Mouse (Mus musculus): ENCODE measurements around the gene Thrb.

The Thrb gene

GRCm38 (mm10) chr14:17781921-17782320 lies 121.9 kb downstream of the Thrb start:
- peak; percentile 44 for DNase-seq (ENCODE audit: extremely low spot score, low read depth, low spot score)

DNA sequence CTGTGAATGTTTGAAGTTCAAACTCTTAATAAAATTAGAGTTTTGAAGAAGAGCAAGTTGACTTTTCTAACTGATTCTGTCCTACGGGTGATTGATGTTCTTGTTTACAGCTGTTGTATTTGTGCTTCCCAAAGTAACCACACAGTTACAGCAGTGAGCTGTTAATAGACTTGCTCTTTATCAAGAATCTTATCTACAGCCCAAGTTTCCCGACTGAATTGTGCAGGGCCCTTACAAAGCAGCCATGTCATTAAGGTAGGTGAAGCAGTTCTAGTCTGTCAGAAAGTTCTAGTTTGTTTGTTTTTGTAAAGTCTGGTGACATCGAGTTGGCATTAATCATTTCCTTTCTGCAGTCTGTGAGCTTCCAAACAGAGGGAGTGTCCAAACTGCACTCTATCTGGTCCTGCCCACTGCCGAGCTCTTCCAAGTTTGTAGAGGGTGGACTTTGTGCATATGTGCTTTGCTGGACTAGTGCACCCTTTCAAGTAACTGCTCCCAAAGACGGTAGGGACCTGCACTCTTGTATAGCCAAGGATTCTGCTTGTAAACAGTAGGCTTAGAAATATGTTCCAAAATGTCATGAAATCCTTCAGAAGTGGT lies 124.2 kb downstream of the Thrb start:
- DNase-seq (ENCODE audit: extremely low spot score, low read depth, low spot score) = no peak

DNA sequence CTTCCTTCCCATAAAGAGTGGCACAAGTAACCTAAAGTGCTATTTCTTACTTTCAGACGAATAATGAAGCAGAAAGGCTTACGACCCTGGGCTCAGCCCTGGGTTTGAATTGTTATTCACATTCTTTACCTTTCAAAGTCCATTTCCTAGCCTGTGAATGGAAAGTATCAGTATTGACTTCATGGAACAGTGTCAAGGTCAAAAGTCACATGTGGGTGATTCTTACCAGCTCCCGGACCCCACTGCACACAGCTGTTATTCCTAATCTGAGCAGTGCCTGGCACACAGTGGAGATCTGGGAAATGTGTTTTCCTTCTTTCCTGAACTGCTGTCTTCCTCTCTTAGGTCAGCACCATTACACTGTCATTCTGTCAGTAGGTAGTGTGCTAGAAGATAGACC lies 125.3 kb downstream of the Thrb start:
- DNase-seq (ENCODE audit: extremely low spot score, low read depth, low spot score) = peak; percentile 16

- DNase-seq (ENCODE audit: extremely low spot score, low read depth, low spot score) = no peak
These were observed 126.2 kb downstream of the Thrb start for GRCm38 (mm10) chr14:17786249-17786648.

DNA sequence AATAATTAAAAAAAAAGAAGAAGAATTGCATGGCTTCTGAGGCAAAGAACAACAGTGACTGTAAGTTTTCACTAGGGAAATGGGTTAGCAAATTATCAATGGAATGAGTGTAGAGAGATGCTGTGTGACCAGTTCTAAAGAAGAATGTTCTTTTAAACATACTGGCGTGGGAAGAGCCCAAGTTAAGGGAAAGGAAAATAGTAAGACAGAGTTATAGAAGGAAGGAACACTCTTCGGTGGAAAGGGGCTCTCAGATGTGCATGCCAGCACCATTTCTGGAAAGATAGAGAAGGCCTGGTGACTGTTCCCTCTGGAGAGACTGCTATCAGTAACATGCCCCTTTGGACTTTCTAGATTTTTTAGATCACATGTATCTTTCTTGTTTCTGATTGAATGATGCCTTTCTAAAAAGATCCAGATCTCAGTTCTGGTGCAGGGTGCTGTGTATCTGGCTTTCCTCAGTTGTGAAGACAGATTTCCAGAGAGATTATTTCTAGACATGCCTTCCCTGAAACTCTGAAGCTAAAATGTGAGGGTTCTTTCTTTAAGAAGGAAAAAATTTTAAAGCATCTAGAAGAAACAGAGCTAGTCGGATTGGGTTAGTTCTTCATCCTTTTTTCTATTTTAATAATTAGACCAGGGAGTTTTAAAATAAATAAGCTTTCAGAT lies 144.0 kb downstream of the Thrb start:
- DNase-seq (ENCODE audit: extremely low spot score, low read depth, low spot score) = no peak

DNA sequence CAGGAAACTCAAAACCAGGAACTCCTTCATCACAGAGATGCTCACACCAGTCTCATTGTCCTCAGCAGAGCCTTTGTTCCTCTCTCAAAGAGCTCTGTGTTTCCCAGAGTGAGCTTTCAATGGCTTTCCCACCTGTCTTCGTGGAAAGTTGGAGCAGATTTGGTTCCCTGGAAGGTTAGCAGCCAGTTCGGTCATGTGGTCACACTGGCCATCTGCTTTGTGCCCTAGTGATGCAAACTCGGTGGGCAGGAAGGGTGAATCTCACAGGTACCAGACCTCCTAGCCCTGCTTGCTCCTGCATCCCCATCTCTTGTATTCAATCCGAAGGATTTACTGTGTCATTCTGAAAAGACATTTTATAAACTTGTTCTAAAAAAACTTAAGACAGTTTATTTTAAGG lies 151.0 kb downstream of the Thrb start:
- no peak for DNase-seq (ENCODE audit: extremely low spot score, low read depth, low spot score)

DNA sequence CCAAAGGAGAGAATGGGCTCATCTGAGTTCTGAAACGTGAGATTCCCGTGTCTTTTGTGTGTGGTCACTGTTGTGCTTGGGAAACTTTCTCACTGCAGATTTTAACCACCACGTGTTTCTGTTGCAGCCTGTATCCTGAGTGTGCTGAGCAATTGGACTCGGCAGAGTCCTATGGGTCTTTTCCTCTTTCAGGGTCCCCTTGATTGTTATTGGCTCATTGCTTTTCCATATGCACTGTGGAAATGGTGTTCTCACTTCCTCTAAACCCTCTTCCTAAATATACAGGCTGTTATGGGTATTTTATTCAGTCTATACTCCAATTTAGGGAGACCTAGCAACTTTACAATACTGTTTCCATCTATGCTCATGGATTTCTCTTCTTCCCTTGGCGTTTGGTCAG lies 152.4 kb downstream of the Thrb start:
- DNase-seq (ENCODE audit: extremely low spot score, low read depth, low spot score) = no peak

DNA sequence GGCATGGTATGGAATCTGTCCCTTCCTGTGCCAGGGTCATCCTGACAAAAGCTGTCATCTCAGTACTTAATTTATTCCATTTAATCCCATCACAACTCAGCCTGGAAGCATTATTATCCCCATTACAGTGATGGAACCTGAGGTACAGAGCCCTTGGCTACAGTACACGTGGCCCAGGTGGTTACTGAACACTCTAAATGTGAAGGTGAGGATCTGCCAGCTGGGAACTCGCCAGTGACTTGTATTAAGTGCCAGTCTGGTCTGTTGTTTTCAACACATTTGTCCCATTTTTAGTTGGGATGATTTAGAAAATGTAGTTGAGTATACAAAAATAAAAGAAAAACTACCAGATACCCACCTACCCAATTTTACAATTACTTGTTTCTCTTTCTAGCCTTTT lies 155.0 kb downstream of the Thrb start:
- DNase-seq (ENCODE audit: extremely low spot score, low read depth, low spot score) = no peak

- DNase-seq (ENCODE audit: extremely low spot score, low read depth, low spot score) = no peak
These were observed 158.0 kb downstream of the Thrb start for GRCm38 (mm10) chr14:17818086-17818485.

DNA sequence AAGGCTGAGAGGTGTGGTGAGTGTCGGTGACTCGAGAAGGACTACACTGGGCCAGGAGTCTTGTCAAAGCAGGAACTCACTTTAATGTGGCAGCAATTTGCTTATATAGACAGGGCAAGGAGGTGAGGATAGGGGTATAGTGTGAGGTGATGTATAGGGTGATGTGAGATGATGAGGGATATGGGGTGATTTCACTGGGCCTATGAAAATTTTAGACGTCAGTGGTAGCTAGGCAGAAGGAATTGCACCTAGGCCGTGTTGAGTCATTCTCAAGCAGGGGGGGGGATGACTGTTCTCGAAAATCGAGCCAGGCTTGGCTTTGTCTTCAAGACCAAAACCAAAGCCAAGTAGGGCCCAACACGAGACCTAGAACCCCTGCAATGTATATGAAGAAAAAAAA lies 162.7 kb downstream of the Thrb start:
- DNase-seq (ENCODE audit: extremely low spot score, low read depth, low spot score) = no peak

DNA sequence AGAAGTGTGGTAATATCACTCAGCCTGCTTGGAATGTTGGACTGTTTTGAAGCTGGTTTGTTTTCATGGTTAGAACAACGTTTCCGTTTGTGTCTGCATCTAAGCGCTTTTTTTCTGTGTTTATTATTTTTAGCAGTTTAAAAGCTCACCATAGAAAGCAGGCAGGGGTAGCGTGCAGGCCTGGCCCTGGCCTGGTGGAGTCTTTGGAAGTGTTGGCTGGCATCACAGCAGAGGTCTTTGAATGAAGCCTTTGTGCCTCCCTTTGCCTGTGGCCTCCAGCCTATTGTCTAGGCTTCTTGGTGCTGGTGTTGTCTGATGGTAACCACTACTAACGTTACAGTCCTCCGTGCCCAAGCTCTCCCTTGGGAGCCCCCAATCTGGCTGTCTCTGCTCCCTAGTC lies 167.3 kb downstream of the Thrb start:
- no peak for DNase-seq (ENCODE audit: extremely low spot score, low read depth, low spot score)

DNA sequence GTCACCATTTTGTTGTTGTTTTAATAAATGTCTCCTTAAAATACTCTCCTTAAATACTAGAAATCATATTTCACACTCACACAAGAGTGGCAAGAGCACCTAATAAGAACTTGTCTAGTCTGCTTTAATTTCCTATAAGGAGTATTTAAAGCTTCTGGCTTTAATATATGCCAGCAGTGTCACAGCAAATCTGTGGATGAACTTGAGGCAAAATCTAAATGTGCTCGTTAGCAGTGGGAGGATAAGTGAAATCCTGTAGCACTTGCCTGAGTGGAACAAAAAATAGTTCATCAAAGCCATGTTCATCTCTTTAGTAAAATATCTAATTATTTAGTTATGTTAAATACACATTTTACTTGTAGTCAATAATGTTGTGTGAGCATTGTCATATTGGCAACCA lies 175.7 kb downstream of the Thrb start:
- no peak for DNase-seq (ENCODE audit: extremely low spot score, low read depth, low spot score)

GRCm38 (mm10) chr14:17836766-17837165 lies 176.7 kb downstream of the Thrb start:
- DNase-seq (ENCODE audit: extremely low spot score, low read depth, low spot score) = no peak

- no peak for DNase-seq (ENCODE audit: extremely low spot score, low read depth, low spot score)
These were observed 185.1 kb downstream of the Thrb start for GRCm38 (mm10) chr14:17845003-17845697.

GRCm38 (mm10) chr14:17845871-17846270 lies 185.8 kb downstream of the Thrb start:
- no peak for DNase-seq (ENCODE audit: extremely low spot score, low read depth, low spot score)

DNA sequence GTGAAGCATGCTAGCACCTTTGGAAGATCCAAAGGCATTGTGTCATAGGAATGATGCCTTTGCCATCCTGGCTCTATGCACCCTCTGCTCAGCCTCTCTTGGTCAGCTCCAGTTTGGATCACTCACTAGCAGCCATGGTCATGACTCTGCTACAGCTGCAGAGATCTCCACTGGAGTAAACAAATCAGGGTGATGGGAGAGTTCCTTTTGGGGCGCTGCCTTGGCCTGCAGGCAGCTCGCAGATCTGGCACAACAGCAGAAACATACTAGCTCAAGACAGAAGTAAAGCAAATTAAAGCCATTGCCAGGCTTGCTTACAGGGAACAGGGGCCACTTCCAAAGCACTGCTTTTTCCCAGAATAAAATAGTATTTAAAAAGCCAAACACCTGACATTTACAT lies 186.6 kb downstream of the Thrb start:
- DNase-seq (ENCODE audit: extremely low spot score, low read depth, low spot score) = no peak

- DNase-seq (ENCODE audit: extremely low spot score, low read depth, low spot score) = no peak
These were observed 187.2 kb downstream of the Thrb start for GRCm38 (mm10) chr14:17847211-17847610.

DNA sequence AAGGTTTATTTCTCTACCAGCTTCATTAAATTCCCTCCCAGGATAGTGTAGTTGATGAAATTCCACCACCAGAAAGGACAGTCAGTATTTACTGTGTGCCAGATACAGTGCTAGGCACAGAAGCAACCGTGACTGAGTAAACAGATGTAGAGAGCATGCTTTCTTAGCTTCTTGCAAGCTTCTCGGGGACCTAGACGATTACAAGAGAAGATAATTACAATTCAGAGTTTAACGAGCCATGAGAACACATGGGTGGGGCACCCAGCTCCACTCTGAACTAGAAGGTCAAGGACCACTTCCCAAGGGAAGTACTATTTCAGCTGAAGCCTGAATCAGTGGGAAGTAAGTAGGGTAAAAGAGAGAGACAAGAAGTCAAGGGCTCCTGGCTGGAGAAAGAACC lies 190.3 kb downstream of the Thrb start:
- DNase-seq (ENCODE audit: extremely low spot score, low read depth, low spot score) = no peak

DNA sequence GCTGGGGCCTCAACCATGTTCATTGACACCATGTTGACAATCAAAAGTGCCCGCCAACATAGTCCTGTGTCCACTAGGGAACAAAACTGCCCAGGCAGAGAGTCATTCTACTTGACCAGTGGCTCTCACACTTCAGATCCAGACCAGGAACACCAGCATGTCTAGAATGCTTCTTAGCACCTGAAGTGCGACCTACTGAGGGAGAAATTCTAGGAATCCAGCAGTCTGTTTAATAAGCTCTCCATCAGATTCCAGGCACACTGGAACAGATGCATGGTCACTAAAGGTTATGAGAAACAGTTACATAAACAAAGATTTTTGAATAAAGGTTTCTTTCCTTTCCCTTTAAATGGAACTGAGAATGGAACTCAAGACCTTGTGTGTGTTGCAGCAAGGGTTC lies 192.2 kb downstream of the Thrb start:
- no peak for DNase-seq (ENCODE audit: extremely low spot score, low read depth, low spot score)

- DNase-seq (ENCODE audit: extremely low spot score, low read depth, low spot score) = no peak
These were observed 199.8 kb downstream of the Thrb start for GRCm38 (mm10) chr14:17859790-17860385.

DNA sequence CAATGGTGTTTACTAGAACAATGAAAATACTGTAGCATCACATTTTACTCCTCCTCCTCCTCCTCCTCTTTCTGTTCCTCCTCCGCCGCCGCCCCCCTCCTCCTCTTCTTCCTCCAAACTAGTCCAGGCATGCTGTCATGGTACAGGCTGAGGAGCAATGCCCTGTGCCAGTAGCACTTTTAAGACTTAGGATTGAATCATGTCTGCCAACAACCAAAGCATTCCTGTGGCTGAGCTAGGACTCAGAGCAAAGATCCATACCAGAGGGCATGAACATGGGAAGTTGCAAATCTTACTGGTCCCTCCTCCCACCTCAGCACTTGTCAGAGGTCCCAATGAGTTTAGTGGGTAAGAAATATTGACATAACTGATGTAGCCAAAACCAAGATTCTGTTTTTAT lies 202.6 kb downstream of the Thrb start:
- no peak for DNase-seq (ENCODE audit: extremely low spot score, low read depth, low spot score)

DNA sequence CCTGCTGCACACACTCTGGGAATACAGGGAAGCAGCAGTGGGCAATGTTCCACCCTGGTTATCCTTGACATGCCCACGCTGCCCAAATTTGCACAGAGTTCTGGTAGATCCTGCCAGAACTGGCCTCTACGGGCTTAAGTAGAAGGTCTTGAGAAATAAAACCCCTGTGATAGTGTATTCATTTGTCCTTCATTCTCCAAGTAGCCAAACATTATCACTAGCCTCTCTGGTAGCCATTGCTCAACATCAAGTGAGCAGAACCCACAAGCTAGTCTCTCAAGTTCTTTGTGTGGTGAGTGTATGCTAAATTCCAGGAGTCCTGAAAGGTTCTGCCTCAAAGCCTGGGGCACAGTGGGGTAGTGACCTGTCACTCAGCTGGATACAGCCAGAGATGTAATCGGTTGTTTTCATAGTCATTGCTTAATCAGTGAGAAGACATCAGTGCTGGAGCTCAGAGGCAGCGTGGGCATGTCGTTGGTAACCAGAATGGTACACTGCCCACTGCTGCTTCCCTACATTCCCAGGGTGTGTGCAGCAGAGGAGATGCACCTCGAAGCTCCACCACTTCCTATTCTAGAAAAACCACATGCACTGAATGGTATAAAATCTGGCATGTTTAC lies 203.8 kb downstream of the Thrb start:
- DNase-seq (ENCODE audit: extremely low spot score, low read depth, low spot score) = no peak
